Mouse (Mus musculus): ENCODE measurements at regions not wholly inside any gene's neighbourhood (a gene's known extent, or its start where the extent isn't known, plus 50 kb on each side); places are given as distances from the start of the nearest gene placed in this dataset.

- DNase-seq (ENCODE audit: inconsistent ontology term): no peak
These were observed 183.1 kb upstream of the Adcy2 start for GRCm38 (mm10) chr13:69182478-69182877.

GRCm38 (mm10) chr13:69190661-69191060, 191.3 kb upstream of the Adcy2 start:
- DNase-seq (ENCODE audit: inconsistent ontology term): no peak

GRCm38 (mm10) chr13:69196464-69196871, 197.1 kb upstream of the Adcy2 start:
- DNase-seq (ENCODE audit: inconsistent ontology term): peak; percentile 7

GRCm38 (mm10) chr13:69207741-69208568, 208.6 kb upstream of the Adcy2 start:
- DNase-seq (ENCODE audit: inconsistent ontology term): no peak

GRCm38 (mm10) chr13:69208569-69208881, 209.2 kb upstream of the Adcy2 start:
- no peak for DNase-seq (ENCODE audit: inconsistent ontology term)

DNA sequence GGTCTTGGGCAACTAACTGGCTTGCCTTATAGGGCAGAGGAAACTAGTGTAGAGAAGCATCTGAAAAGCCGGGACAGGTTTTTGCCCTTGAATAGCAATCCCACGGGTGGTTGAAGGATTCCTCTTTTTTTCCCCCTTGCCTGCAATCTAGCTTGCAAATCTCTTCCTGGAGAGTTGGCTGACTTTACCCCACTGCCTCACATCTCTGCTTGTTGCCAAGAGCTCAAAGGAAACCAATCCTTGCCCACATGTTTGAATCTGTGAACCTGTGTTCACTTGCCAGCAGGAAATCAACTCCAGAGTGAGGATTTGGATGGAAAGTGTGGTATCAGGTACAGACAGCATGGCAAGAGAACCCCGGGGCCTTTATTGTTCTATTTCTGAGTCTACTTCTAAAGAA, 217.2 kb upstream of the Adcy2 start:
- no peak for DNase-seq (ENCODE audit: inconsistent ontology term)

- peak; percentile 37 for DNase-seq (ENCODE audit: inconsistent ontology term)
These were observed 221.1 kb upstream of the Adcy2 start for GRCm38 (mm10) chr13:69220425-69220824.

DNA sequence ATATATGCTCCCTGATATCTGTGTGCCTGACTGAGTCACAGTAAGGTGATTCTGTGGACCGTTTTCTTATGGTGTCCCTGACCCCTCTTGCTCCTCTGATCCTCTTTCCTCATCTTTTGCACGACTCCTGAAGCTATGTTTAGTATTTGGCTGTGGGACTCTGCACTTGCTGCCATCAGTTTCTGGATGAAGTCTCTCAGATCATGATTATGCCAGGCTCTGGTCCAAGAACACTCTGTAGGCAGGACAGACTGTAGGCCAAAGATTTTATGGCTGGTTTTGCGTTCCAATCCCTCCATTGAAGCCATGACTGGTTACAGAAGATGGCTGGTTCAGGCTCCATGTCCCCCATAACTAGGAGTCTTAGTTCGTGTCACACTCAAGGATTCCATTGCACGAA, 227.2 kb upstream of the Adcy2 start:
- no peak for DNase-seq (ENCODE audit: inconsistent ontology term)

DNA sequence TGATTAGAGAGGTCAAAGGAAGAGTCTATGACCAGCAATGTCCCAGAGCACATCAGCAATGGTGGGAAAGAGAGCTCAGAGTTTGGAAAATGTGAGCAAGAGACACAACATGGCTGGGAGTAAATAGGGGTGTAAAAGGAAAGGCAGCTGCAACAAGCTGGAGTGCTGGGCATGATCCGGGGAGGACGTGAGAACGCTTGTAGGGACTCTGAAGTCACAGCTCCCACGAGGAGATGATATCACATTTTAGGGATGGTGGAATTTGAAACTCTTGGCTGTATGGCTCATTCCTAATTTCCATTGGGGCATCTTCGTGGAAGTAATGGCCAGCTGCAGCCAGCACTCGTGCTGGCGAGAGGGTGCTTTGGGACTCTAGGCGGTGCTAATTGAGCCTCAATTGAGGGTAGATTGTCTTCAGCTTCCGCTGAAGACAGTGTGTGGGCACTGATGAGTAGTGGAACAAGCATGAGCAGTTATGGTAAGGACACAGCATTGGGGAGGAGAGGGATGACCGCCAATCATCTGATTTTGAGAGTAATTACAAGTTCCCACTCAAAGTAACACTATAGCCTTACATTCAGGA, 231.1 kb upstream of the Adcy2 start:
- peak; percentile 77 for DNase-seq (ENCODE audit: inconsistent ontology term)

GRCm38 (mm10) chr13:69236386-69236785, 237.0 kb upstream of the Adcy2 start:
- peak; percentile 63 for DNase-seq (ENCODE audit: inconsistent ontology term)

GRCm38 (mm10) chr13:69237918-69238317, 238.6 kb upstream of the Adcy2 start:
- no peak for DNase-seq (ENCODE audit: inconsistent ontology term)

GRCm38 (mm10) chr13:69239261-69239915, 240.0 kb upstream of the Adcy2 start:
- DNase-seq (ENCODE audit: inconsistent ontology term): peak; percentile 65

DNA sequence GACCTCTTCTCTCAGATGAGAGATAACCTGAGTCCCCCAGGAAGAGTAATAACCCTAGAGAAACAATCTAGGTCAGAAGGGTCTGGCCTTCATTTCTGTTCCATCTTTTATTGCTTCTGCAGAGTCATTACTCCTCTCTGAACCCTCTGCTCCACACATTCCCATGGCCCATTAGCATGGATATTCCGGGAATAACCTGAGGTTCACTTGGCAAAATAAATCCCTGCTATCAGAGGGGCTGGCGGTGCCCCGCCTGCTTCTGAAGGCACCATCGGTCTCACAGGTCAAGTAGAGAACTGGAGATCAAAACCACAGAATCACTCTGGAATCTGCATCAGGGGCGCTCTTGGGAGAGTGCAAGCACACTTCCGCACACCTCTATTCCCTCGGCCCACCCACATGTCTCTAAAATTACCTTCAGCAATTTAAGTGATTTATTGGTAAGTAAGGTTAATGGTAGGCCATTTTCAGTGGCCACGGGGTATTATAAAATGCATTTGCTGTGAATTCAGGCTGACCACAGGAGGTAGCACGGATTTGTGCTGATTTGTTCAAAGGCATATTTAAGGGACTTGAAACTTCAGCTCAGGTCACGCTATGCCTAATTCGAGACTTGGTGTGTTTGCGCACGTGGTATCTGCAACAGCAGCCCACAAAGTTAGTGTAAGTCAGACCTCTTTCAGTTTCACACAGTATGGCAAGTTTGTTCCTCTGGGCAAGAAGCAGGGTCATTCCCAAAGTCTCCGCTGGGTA, 243.4 kb upstream of the Adcy2 start:
- no peak for DNase-seq (ENCODE audit: inconsistent ontology term)

DNA sequence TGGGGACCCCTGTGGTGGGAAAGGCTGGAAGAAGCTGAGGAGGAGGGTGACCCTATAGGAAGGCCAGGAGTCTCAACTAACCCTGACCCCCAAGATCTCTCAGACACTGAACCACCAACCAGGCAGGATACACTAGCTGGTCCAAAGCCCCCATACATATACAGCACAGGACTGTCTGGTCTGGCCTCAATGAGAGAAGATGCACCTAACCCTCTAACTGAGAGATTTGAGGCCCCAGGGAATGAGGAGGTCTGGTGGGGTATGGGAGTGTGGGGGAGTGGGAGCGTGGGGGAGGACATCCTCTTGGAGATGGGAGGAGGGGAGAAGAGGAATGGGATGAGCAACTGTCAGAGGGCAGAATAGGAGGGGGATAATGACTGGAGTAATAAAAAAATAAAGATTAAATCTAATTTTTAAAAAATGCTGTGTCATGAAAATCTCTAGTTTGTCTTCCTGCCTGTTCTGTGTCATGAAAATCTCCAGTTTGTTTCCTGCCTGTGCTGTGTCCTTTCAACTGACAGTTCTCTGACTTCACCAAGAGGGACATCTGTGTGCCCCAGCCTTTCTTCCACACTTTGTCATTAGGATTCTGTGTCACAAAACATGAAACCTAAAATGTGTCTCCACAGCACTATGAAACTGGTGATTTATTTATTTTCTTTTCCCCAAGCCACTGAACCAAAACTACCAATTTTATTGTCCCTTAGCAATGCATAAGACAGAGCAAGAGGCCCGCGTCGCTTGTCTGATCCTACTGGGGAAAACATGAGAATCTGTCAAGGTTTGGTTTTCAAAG, 251.2 kb upstream of the Adcy2 start:
- DNase-seq (ENCODE audit: inconsistent ontology term): no peak

GRCm38 (mm10) chr13:69251130-69251561, 251.8 kb upstream of the Adcy2 start:
- no peak for DNase-seq (ENCODE audit: inconsistent ontology term)

DNA sequence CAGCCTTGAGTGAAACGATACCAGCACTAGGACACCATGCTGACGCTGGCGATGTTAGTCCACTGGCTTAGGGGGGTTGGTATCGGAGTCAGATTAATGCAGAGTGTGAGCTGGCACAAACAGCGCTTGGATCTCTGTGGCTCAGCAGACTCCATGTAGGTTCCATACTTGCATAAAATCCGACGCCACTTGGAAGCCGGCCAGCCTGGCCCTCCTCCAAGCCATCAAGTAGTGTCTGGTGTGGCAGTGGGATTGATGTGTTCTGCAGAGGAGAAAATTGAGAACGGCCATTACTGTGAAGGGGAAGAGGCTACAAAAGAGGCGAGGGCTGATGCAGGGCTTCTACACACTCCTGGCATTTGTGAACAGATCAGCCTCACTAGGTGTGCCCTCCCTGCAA, 253.0 kb upstream of the Adcy2 start:
- DNase-seq (ENCODE audit: inconsistent ontology term): peak; percentile 33

GRCm38 (mm10) chr13:69260485-69260884, 261.1 kb upstream of the Adcy2 start:
- DNase-seq (ENCODE audit: inconsistent ontology term): no peak

GRCm38 (mm10) chr13:69260972-69261371, 261.6 kb upstream of the Adcy2 start:
- DNase-seq (ENCODE audit: inconsistent ontology term): no peak

DNA sequence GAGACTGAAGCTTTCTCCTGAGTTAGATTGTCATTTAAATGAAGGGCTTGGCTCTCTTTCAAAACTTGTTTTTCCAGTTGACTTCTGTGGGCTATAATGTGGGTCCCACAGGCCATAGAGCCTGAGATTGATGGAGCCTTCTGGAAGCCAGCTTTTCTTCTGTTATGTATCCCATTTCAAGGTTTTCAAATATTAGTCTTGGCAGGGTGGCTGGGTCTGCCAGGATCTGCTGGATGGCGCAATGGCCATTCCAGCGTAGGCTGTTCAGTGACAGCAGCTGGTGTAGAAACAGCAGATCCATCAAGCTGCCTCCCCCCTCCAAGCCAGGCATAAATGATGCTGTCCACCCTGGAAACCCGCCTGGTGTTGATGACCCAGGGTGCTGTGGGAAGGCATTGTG, 264.4 kb upstream of the Adcy2 start:
- no peak for DNase-seq (ENCODE audit: inconsistent ontology term)

GRCm38 (mm10) chr13:69266071-69266470, 266.7 kb upstream of the Adcy2 start:
- DNase-seq (ENCODE audit: inconsistent ontology term): no peak

GRCm38 (mm10) chr13:69272506-69272905, 261.0 kb upstream of the Nsun2 start:
- peak; percentile 2 for DNase-seq (ENCODE audit: inconsistent ontology term)

Data from Muller cell, postnatal 12 days (primary cell).